Mouse (Mus musculus) thymus, postnatal 25 days (tissue): Measurements from ENCODE around the gene Olfr1355.
"Not testable (repeated sequence)": the region's sequence is repeated elsewhere in the genome, so short reads cannot be mapped to it uniquely, and the experiment has no call there.

Experiments
- DNase-seq: peaks from one replicate; pipeline ENCODE4 v3.0.0; 2022

Gene Olfr1355

GRCm38 (mm10) chr10:78875240-78875639 lies at the start of gene Olfr1355:
Olfr1355 (plus strand) TSS chr10:78875540.
- DNase-seq = no peak

GRCm38 (mm10) chr10:78840456-78840855 lies 34.9 kb upstream of the Olfr1355 start:
- not testable (repeated sequence) for DNase-seq

GRCm38 (mm10) chr10:78852066-78852465 lies 23.3 kb upstream of the Olfr1355 start, which contains the start of gene Olfr1356:
Olfr1356 (minus strand) TSS chr10:78852166.
- no peak for DNase-seq

- not testable (repeated sequence) for DNase-seq
Measured at GRCm38 (mm10) chr10:78912871-78913270, 37.5 kb downstream of the Olfr1355 start, which contains the start of gene Olfr1354. Olfr1354 (plus strand) TSS chr10:78913171.
